Mouse (Mus musculus) limb, embryonic 14.5 days (tissue): ENCODE results near the gene Mrgpre. TPM values are rescaled to one million over a fixed set of nuclear protein-coding genes. Genes with fewer than 3 reads are reported as not detected.
A peak's percentile ranks its signal among the peaks of the same experiment; 100 is the strongest.

Experiments used
- ATAC-seq: fragments of 200-750 bp; cut with Nextera tagmentation; 2 replicates; pipeline ENCODE4 v1.8.0; 2017; ENCODE audit warnings: low read depth, moderate number of reproducible peaks, moderate TSS enrichment; ENCODE audit not compliant: low FRiP score
- DNase-seq: peaks from one replicate; pipeline ENCODE4 v3.0.0-alpha.2; 2015; ENCODE audit warnings: low spot score
- H3K27ac ChIP-seq: fragments of 300-500 bp; sonication (generic); replicated peaks from 2 replicates; pipeline ENCODE4 v1.5.1; 2014; ENCODE audit warnings: low read depth, mild to moderate bottlenecking, low read length, moderate library complexity, mixed read lengths
- H3K27me3 ChIP-seq: fragments of 300-500 bp; sonication (generic); 2 replicates; pipeline ENCODE4 v1.6.1; 2014; ENCODE audit warnings: low read length, mixed read lengths; ENCODE audit not compliant: control insufficient read depth, insufficient read depth
- H3K36me3 ChIP-seq: fragments of 300-500 bp; sonication (generic); 2 replicates; pipeline ENCODE4 v1.6.1; 2014; ENCODE audit warnings: mild to moderate bottlenecking, low read length, moderate library complexity, mixed read lengths; ENCODE audit not compliant: control insufficient read depth, insufficient read depth
- H3K4me1 ChIP-seq: fragments of 300-500 bp; sonication (generic); 2 replicates; pipeline ENCODE4 v1.6.1; 2014; ENCODE audit warnings: antibody characterized with exemption, low read length, mixed read lengths; ENCODE audit not compliant: control insufficient read depth, insufficient read depth
- H3K4me2 ChIP-seq: fragments of 300-500 bp; sonication (generic); replicated peaks from 2 replicates; pipeline ENCODE4 v1.6.1; 2014; ENCODE audit warnings: low read depth, mild to moderate bottlenecking, low read length, moderate library complexity; ENCODE audit not compliant: severe bottlenecking
- H3K4me3 ChIP-seq: fragments of 300-500 bp; sonication (generic); replicated peaks from 2 replicates; pipeline ENCODE4 v1.5.1; 2014; ENCODE audit warnings: low read length
- H3K9ac ChIP-seq: fragments of 300-500 bp; sonication (generic); 2 replicates; pipeline ENCODE4 v1.6.1; 2014; ENCODE audit warnings: mild to moderate bottlenecking, low read depth, low read length, moderate library complexity; ENCODE audit not compliant: severe bottlenecking
- H3K9me3 ChIP-seq: fragments of 300-500 bp; sonication (generic); 2 replicates; pipeline ENCODE4 v1.6.1; 2016; ENCODE audit warnings: low read length; ENCODE audit not compliant: control insufficient read depth
- POLR2A ChIP-seq: fragments of 200-500 bp; IDR thresholded peaks from 2 replicates; pipeline ENCODE4 v1.8.0; 2012; ENCODE audit warnings: inconsistent platforms, mild to moderate bottlenecking, moderate library complexity, borderline replicate concordance; ENCODE audit not compliant: insufficient read depth, insufficient read length; ENCODE audit errors: extremely low read depth
- WGBS: fragments of 180-500 bp; shearing (Covaris S2); extraction: QIAGEN DNeasy Blood & Tissue Kit; methylation state at CpG from one replicate; pipeline ENCODE4 v1.1.7; 2014; 5-methylcytosine and 5-hydroxymethylcytosine counted together
- polyA plus RNA-seq, 2 experiments: library from polyadenylated mRNA; depleted of rRNA in 1 of 2; stranded (reverse) in 1 of 2; unstranded in 1 of 2; fragments of >200 nt; fragmentation: Nextera tagmentation in 1 of 2; extraction: Ambion mirVana in 1 of 2; gene quantifications; 2 replicates each; pipeline versions ENCODE4 v1.2.1 to v1.2.3; 2012 to 2014

Gene Mrgpre
- polyA plus RNA-seq, 2 experiments: 1.5 to 2.1 TPM

GRCm38 (mm10) chr7:143748041-143748868 lies 36.0 kb downstream of the Mrgpre start:
- 2% methylated on average over 16 of the region's 16 CpGs for WGBS
- H3K4me1 ChIP-seq: no peaks in the 10 kb centered on the region
- TF ChIP-seq POLR2A: no peak
- no peak overlapping the region for H3K27ac ChIP-seq
- peak overlapping the region; percentile 4; the same call in 1 of the 2 replicates for H3K4me3 ChIP-seq
- no peaks in the 10 kb centered on the region for H3K27me3 ChIP-seq
- peak; percentile 88 for ATAC-seq
- no peaks in the 10 kb centered on the region for H3K36me3 ChIP-seq
- H3K4me2 ChIP-seq: peak overlapping the region; percentile 46
- H3K9me3 ChIP-seq: no peaks in the 10 kb centered on the region
- DNase-seq: peak; percentile 93
- H3K9ac ChIP-seq: peak overlapping the region; percentile 45; the same call in 1 of the 2 replicates

GRCm38 (mm10) chr7:143740653-143741052 lies 43.6 kb downstream of the Mrgpre start:
- no peak for DNase-seq
- Histone ChIP-seq H3K4me2 (peak overlapping the region; percentile 62), H3K9ac (peak overlapping the region; percentile 90), H3K4me3 (peak overlapping the region; percentile 70), H3K27ac (no peak overlapping the region), H3K4me1 (peaks cover 25% of the 10 kb centered on the region), H3K9me3 (no peaks in the 10 kb centered on the region), H3K27me3 (no peaks in the 10 kb centered on the region), H3K36me3 (no peaks in the 10 kb centered on the region)
- ATAC-seq: 0 out of 2 replicates have a peak, but pooled peaks have one; percentile 3
- WGBS: 21% methylated on average over 2 of the region's 2 CpGs
- TF ChIP-seq POLR2A: no peak

GRCm38 (mm10) chr7:143739511-143740461 lies 44.5 kb downstream of the Mrgpre start:
- H3K9me3 ChIP-seq: no peaks in the 10 kb centered on the region
- H3K4me1 ChIP-seq: peaks cover 25% of the 10 kb centered on the region
- no peaks in the 10 kb centered on the region for H3K27me3 ChIP-seq
- DNase-seq (peak; percentile 83), ATAC-seq (peak; percentile 96)
- WGBS: under 1% methylated on average over 30 of the region's 38 CpGs
- H3K36me3 ChIP-seq: peaks cover 2% of the 10 kb centered on the region; the same call in 1 of the 2 replicates
- H3K4me2 ChIP-seq: peak overlapping the region; percentile 62
- H3K27ac ChIP-seq: peak overlapping the region; percentile 81
- peak overlapping the region; percentile 70 for H3K4me3 ChIP-seq
- H3K9ac ChIP-seq: peak overlapping the region; percentile 90
- TF ChIP-seq POLR2A: peak; percentile 78; the same call in 1 of the 2 replicates

GRCm38 (mm10) chr7:143738601-143739006 lies 45.7 kb downstream of the Mrgpre start:
- WGBS: 41% methylated on average over 5 of the region's 5 CpGs
- Histone ChIP-seq H3K4me2 (peak overlapping the region; percentile 62), H3K9ac (peak overlapping the region; percentile 90), H3K4me1 (peaks cover 25% of the 10 kb centered on the region), H3K4me3 (peak overlapping the region; percentile 70), H3K27me3 (no peaks in the 10 kb centered on the region), H3K9me3 (no peaks in the 10 kb centered on the region), H3K36me3 (peaks cover 10% of the 10 kb centered on the region), H3K27ac (0 out of 2 replicates have a peak overlapping the region, but pooled peaks have one; percentile 33)
- ATAC-seq (no peak), DNase-seq (no peak)
- no peak for TF ChIP-seq POLR2A

GRCm38 (mm10) chr7:143738194-143738593 lies 46.1 kb downstream of the Mrgpre start:
- 0 out of 2 replicates have a peak overlapping the region, but pooled peaks have one; percentile 33 for H3K27ac ChIP-seq
- H3K4me2 ChIP-seq: peak overlapping the region; percentile 62; the same call in 1 of the 2 replicates
- no peaks in the 10 kb centered on the region for H3K27me3 ChIP-seq
- WGBS: 61% methylated on average over 6 of the region's 6 CpGs
- H3K36me3 ChIP-seq: peaks cover 14% of the 10 kb centered on the region
- TF ChIP-seq POLR2A: no peak
- ATAC-seq (no peak), DNase-seq (no peak)
- H3K9me3 ChIP-seq: no peaks in the 10 kb centered on the region
- peak overlapping the region; percentile 90; the same call in 1 of the 2 replicates for H3K9ac ChIP-seq
- peak overlapping the region; percentile 70 for H3K4me3 ChIP-seq
- H3K4me1 ChIP-seq: peaks cover 25% of the 10 kb centered on the region
